Mouse (Mus musculus): ENCODE measurements around the gene Raet1e.
"Not testable (repeated sequence)": the region's sequence is repeated elsewhere in the genome, so short reads cannot be mapped to it uniquely, and the experiment has no call there.

Gene Raet1e

DNA sequence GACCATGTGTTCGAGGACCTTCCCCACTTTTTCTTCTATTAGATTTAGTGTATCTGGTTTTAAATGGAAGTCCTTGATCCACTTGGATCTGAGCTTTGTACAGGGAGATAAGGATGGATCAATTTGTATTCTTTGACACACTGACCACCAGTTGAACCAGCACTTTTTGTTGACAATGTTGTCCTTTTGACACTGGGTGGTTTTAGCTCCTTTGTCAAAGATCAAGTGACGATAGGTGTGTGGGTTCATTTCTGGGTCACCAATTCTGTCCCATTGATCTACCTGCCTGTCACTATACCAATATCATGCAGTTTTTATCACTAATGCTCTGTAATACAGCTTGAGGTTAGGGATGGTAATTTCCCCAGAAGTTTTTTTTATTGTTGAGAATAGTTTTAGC is 206.5 kb downstream of the Raet1e start:
- DNase-seq = not testable (repeated sequence)

- DNase-seq = not testable (repeated sequence)
Observed at GRCm38 (mm10) chr10:22381226-22381625, 222.9 kb downstream of the Raet1e start.

- DNase-seq = not testable (repeated sequence)
Observed at GRCm38 (mm10) chr10:22390146-22390545, 231.8 kb downstream of the Raet1e start.

- DNase-seq = not testable (repeated sequence)
Observed at GRCm38 (mm10) chr10:22391616-22392015, 233.2 kb downstream of the Raet1e start.

- not testable (repeated sequence) for DNase-seq
Observed at GRCm38 (mm10) chr10:22393028-22393824, 234.9 kb downstream of the Raet1e start.

DNA sequence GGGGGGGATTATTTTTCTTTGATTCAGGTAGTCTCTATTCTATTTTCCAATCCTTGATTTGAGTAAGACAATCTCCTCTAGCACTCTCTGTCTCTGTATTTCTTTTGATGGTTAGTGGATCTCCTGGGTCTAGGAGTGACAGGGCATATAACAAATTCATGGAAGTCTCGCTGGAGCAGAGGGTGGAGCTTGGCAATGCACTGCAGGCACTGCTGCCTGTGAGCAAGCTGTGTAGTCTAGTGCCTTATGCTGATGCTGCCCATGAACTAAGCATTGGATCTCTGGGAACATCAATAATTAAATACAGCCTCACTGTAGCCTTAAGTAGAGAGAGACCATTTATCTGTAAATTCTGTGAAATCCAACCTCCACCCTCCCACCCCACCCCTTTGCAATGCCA is 238.3 kb downstream of the Raet1e start:
- not testable (repeated sequence) for DNase-seq

DNA sequence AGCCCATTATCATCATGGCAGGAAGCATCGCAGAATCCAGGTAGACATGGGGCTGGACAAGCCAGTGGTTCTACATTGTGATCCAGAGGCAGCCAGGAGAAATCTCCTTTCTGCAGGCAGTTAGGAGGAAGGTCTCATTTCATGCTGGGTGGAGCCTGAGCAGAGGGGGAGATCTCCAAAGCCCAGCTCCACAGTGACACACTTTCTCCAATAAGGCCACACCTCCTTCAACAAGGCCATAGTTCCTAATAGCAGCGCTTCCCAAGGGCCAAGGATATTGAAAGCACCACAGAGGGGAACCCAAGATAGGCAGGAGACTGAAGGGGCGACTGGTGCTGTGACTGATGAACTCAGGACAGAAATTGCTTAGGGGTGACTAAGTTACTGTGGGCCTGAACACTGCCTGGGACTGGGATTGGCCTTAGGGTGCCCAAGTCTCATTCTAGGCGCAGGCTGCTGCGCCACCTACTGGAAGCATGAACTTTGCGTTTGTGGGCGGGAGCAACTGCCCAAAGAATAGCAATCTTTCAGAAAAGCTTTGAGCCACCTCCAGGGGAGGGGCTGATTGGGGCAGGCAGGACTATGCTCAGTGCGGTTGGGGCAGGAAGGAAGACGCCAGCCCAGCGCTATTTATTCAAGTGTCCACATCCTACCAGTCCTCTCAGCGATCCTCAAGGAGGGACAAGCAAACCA is 244.0 kb downstream of the Raet1e start:
- DNase-seq = peak; percentile 73

DNA sequence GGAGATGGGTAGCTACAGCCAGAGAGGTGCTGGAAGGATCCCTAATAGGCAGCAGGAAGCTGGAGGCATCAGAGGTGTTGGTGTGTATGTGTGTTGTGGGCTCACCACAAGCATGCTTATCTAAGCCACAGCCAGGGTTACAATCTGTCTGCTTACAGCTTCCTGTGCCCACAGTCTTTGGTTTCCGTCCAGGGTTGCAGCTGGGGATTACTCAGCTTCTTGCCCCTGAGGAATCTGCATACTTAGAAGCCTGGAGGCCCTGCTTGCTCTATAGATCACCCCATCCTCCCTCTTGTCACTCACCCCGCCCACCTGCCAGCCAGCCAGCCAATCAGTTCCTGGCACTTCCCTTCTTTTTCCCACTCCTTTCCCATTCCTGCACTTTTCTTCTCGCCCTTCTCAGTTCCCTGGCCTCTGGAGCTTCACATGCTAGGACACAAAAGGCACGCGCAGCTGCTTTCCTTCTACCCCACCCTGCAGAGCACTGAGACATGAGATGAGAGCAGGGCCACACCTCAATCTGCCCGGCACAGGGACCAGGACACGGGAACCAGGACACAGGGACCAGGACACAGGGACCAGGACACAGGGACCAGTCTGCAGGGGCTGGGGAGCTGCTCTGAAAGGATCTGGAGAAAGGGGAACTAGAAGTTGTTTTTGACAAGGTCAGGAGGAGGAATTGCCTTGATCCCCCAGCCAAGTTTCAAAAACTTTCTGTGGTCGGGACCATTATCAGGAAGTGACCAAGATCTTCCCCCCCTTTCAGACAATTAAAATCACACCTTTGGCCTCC is 255.5 kb downstream of the Raet1e start:
- DNase-seq = peak; percentile 21
